Mouse (Mus musculus) spleen, postnatal 4 days (tissue): Measurements from ENCODE around the gene Twsg1.
"Not testable (repeated sequence)": the region's sequence is repeated elsewhere in the genome, so short reads cannot be mapped to it uniquely, and the experiment has no call there.

Experiments
- DNase-seq, 2 experiments: peaks; one replicate each; pipeline ENCODE4 v3.0.0; 2022; ENCODE audit warnings: low spot score in 2 of 2

Twsg1 gene

DNA sequence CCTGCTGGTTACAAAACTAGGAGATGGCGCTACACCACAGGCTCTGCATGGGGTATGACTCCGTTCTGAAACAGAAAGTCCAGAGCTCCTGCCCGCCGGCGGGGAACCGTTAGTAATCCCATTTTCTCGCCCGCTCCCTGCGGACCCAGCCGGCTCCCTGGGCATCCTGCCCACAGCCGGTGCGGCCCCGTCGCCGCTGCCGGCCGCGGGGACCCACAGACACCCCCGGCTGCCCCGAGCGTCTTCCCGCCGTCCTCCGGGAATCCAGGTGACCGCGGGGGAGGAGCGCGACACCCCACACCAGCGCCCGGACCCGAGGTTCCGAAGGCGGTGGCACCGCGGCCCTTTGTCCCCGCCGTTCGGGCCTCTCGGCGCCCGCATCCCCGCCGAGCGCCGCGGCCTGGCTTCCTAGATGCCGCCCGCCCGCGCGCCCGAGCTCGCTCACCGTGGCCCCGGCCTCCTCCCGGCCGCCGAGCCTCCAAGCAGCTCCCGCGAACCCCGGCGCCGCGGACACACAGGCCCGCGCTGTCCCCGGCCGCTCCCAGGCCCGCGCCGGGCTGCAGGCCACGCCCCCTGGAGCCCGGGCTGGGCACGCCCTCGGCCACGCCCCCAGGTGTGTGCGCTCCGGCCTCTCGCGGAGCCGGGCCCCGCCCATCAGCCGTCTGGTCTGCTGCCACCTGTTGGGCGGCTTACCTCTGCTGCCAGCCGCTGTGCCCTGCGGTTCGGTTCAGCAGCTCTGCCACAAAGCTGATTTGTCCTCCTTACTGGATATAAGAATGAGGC is at the start of gene Twsg1:
Gene Twsg1, minus strand, starts transcription at position 605 of the 783 bp plus-strand sequence.
- peak; percentile 98 to 99 for DNase-seq

DNA sequence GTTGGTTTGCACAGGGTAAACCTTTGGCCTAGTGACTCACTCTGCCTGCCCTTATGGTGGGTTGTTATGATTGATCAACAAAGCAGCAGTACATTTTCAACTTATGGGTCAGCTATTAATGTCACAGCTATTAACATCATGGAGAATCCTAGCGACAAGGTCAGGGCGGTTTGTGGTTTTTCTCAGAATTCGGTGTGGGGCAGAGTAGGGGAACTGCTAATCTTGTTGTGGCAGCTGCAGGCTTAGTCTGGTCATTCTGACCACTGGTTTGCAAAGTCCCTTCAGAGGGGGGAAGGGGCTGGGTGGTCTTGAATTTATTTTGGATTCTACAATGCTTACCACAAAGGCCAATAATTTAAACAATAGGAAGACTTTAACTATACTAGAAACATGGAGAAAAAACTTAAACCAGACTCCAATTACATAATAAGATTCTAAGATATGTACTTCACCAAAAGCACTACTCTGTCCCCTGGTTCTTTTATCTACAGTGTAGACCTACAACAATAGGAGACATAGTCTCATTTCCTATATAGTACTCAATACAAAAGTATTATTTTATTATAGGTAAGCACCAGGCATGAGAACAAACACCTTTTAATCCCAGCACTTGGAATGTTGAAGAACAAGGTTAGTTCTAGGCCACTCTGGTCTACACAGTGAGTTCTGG is 37.3 kb upstream of the Twsg1 start:
- peak in 1 of 2 experiments; percentile 26 for DNase-seq

DNA sequence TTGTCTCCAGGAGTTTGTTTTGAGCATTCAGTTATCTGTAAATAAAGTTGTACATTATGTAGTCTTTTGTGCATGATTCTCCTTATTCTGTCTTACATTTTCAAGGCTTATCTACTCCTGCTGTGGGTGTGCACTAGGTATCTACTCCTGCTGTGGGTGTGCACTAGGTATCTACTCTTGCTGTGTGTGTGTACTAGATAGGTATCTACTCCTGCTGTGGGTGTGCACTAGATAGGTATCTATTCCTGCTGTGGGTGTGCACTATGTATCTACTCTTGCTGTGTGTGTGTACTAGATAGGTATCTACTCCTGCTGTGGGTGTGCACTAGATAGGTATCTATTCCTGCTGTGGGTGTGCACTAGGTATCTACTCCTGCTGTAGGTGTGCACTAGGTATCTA is 25.7 kb upstream of the Twsg1 start:
- DNase-seq = not testable (repeated sequence)

DNA sequence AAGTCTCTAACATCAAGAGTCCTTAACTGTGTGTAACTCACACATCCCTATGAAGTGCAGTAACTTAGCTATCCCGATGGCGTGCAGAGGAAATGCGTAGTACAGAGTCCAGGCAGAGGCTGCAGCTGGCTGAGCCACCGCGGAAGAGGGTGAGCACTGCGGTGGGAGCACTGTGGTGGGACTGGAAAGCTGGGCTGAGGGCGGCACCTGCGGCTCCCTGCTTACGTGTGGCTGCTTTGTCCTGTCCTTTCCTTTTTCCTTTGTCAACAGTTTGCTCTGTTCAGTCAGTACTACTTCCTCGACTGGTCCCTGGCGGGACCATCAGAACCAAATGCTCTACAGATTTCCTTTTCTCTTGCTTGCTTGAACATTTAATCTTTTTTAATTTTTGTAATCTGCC is 16.7 kb upstream of the Twsg1 start:
- DNase-seq = no peak

DNA sequence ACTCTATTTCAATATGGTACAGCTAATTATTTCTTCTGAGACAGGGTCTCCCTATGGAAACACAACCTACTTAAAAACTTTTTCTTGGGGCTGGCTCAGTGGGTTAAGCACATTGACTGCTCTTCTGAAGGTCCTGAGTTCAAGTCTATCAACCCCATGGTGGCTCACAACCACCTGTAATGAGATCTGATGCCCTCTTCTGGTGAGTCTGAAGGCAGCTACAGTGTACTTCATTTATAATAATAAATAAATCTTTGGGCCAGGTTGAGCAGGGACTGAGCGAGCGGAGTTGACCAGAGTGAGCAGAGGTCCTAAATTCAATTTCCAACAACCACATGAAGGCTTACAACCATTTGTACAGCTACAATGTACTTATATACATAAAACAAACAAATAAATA is 11.2 kb upstream of the Twsg1 start:
- no peak for DNase-seq

DNA sequence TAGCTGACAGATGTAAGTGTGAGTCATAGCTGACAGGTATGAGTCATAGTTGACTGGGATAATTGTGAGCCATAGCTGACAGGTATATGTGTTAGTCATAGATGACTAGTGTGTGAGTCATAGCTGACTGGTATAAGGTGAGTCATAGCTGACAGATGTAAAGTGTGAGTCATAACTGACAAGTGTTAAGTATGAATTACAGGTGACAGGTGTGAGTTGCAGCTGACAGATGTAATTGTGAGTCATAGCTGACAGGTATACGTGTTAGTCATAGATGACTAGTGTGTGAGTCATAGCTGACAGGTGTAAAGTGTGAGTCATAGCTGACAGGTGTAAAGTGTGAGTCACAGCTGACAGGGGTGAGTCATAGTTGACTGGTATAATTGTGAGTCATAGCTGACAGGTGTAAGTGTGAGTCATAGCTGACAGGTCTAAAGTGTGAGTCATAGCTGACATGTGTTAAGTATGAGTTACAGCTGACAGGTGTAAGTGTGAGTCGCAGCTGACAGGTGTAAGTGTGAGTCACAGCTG is 10.6 kb upstream of the Twsg1 start:
- no peak for DNase-seq

DNA sequence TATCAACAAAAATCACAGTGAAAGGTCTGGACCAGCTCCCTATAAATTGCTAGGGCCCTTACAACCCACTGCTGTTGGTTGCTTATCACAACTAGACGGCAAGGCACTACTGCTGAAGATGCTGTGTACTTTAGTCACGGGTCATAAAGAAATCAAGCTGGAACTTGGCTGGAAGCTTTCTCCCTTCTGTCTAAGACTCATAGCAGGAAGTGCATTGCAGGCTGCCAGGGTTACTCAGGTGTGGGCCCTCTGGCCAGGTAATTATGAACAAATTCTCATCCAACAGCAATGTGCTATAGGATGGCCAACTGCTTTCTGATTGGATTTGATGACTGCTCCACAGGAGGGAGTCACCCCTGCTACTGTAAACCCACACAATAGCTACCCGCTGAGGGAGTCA is 8.0 kb upstream of the Twsg1 start:
- DNase-seq = no peak

DNA sequence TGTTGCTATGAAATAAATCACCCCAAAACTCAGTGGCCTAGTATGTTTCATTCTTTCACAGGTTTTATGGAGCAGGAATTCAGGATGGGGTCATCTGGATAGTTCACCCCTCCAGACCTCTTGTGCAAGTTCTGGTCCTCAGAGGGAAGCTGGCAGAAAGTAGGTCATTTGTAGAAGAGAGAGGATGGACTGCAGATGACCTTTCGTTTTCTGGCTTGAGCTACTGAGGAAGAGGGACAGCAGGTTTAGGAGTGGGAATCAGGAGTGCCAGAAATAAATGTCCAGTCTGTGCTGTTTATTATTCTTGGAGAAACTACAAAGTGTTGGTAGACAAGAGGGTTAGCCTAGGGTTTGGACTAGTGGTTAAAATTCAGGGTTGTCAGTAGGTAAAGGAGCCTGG is 7.3 kb upstream of the Twsg1 start:
- no peak for DNase-seq

DNA sequence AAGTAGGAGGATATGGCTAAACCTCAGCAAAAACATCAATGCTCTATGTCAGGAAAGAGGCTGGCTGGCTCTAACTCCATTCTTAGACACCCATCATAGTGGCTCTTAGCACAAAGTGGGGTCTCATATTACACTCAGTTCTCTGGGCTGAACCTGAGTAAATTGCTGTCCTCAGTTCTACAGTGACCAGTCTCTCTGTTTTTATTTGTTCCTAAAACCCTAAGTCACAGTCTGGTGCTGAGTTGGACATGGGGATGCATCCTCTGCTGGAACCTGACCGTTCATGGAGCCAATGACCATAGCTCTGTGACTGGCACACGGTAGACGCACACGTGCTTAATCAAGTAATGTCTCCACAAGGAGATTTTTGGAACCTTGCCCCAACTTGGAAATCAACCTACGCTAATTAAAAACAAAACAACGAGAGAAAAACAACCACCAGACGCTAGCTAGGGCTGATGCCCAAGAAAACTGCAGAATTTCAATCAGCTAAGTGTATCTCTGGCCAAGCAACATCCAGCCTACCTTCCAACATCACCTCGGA is 6.8 kb upstream of the Twsg1 start:
- no peak for DNase-seq

DNA sequence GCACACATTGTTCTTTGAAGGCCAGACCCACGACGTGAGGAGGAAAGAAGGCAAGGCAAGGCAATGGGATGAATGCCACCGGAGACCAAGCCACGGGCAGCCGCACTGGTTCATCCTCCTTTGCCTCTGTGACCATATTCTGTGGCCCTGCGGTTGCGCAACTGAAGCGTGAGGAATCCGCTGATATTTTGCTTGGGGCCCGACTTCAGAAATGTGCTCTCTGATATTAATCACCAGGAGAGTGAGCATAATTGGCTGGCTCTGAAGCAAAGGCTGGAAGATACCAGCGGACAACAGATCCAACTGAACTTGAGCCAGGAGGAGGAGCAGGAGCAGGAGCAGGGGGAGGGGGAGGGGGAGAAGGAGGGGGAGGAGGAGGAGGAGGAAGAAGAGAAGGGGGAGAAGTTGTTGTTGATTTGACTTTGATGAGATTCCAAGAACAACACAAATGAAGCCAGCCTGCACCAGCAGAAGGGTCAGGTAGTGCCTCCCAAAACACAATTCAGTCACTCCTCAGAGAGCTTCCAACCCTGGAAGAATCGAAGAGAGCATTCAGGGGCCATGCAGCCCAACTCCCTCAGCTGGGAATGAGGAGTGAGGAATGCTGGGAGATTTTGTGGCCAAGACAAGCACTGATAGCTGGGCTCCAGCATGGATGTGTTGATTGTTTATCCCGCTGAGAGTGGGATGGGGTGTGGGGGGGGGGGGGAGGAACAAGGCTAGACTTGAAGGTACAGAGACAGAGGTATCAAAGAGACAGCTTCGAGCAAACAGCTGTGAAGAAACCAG is 6.2 kb upstream of the Twsg1 start:
- no peak for DNase-seq

DNA sequence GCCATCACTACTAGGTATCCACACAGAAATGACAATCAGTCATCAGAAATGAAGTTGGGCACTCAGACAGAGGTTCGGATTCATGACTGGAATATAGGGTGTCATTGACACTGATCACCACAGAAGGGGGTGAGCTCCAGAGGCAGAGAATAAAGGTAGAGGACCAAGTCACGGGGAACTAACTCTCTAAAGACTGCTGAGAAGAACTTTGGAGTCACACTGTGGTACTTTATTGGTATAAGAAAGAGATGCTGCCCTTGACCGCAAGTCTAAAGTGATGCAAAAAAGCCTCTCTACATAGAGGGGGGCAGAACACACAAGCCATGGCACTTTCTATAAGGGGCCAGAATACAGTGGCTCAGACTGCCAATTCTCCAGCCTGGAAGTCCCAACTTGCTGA is 5.1 kb upstream of the Twsg1 start:
- DNase-seq = no peak

DNA sequence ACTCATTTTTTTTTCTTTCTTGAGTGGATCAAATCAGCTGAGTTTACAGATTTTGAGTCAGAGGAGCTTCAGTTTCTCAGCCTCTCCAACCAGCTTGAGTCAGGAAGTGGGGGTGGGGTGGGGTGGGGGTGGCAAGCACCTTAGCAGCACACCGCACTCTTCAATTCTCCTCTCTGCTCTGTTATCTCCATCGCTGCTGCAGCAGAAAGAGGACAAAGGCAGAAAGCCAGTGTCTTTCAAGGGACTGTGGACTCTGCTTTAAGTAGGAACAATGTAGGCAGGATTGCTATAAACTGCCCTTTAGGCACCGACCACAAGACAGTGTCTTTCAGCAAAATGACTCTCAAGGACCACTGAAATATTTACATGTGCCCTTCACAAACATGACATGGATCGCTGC is 2.9 kb upstream of the Twsg1 start:
- DNase-seq = no peak

DNA sequence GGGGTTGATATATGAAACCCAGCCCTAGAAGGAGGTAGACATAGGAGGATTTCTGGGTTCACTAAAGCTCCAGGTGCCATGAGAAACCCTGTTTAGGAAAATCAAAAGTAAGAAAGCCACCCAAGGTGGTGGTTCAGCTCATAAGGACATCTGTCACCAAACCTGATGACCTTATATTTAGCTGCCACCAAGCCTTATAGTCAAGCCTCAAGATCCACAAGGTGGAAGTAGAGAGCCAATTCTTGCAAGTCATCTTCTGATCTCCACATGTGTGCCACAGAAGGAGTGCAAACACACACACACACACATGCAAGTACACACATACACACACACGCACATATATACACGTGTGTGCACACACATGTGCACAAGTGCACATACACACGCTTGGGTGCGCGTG is 1.1 kb upstream of the Twsg1 start:
- DNase-seq = no peak

DNA sequence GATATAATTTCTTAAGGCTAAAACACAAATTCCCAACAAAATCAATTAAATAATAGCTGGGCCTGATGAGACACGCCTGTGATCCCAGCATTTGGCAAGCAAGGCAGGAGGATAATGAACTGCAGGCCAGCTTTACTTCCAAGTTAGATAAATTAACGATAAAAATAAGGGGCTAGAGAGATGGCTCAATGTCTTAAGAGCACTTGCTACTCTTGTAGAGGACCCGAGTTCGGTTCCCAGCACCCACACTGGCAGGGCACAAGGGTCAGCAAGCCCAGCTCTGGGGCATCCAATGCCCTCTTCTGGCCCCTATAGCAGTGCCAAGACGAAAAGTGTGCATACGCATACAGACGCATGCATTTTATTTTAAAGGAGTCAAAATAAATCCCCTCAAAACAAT is 843 bp downstream of the Twsg1 start:
- no peak for DNase-seq

DNA sequence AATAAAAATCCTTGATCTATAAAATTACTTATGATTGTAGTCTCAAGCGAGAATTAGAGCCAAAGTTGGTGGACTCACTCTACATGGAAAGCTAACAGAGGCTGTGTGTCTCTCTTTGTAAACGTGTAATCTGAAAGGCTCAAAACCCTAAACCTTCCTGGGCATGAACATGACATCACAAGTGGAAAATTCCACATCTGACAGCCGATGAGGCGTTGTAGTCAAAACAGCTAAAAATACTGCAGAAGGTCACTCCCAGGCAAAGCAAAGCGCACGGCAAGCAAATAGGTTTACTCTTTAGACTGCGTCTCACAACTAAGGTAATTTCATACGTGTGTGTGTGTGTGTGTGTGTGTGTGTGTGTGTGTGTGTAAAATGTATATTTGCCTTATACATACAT is 3.7 kb downstream of the Twsg1 start:
- no peak for DNase-seq

DNA sequence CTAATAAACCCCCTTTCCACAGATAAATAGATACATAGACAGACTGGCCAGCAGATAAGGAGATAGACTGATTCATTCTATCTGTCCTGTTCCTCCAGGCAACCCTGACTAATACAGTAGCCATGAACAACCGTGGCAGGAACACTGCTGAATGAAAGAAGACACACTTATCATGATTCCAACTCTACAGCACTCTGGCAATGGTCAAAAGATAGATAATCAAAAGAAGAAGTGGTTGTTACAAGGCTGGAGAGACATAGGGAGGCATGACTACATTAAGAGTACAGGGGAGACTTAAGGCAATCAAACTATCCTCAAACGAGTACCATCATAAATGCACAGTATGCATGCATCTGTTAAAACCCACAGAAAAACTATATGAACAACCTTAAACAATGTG is 5.6 kb downstream of the Twsg1 start:
- no peak for DNase-seq

DNA sequence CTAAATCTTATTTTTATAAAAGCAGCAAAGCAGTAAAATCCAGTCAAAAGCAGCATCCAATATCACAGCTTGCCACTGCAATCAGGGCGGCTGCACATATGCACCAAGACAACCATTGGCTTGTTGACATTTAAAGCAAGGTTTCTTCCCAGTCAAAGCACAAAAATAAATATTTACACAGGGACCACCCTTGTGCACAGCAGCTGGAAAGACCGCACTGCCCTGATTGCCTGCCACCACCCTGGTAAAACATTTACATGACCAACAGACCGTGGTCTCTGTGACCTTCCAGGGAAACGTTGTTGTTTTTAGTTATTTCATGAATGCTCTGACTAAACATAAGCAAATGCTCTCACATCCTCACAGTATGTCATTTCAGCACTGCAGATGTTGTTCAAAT is 8.6 kb downstream of the Twsg1 start:
- DNase-seq = no peak

DNA sequence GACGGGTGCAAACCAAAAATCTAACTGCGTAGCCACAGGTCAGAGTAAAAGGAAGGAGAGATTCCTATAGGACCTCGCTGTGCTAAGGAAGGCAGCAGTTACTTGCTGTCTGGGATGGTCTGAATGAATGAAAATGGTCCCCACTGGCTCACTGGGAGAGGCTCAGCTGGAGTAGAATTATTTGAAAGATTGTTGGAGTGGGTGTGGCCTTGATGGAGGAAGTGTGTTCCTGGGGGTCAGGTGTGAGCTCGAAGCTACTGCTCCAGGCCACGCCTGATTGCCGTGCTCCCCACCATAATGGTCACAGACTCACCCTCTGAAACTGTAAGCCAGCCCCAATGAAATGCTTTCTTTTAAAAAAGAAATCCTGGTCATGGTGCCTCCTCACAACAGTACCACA is 9.8 kb downstream of the Twsg1 start:
- no peak for DNase-seq

DNA sequence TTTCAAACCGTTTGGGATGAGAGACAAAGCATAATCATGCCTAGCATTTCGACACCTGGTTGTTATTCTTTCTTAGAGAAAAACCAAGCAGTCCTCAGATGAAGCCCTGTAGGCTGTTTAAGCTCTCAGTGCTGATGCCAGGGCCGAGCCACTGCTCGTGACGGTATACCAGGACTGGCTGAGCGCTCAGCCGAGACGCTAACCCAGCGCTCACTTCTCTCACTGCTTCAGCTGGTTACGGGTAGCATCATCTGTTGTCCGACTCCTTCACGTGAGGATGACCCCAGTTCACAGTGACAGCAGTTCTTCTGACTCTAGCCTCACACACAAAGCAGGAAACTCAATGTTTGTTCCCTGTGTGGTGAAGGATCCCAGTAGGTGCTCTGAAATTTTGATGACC is 10.8 kb downstream of the Twsg1 start:
- no peak for DNase-seq

DNA sequence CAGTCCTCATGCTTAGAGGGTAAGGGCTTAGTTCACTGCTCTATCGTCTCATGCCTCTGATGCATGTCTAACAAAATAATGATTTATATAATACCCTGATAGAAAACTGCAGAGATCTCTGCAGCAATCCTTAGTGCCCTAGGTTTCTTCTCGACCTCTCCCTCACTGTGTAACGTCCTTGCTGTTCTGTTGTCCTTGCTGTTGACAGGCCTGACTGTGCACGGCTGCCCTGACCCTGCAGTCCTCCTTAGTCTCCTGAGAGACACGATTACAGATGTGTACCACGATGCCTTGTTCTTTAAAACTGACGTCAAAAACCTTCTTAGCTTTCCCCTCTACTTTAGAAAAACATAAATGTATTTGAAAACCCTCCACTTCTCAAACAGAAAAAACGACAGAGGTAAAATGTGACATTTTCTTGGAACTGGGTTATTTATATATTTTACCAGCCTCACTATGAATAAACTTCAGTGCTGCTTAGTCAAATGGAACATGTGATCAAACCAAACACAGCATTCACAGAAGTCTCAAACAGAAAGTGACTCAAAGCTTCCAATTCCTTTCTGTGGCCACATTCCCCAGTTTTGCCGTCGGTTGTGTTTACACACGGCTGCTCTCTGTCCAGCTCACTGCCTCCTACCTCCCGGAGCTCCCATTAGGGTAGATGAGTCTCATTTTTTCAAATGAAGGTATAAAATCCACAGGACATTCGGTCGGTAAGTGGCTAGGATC is 11.4 kb downstream of the Twsg1 start:
- no peak for DNase-seq

DNA sequence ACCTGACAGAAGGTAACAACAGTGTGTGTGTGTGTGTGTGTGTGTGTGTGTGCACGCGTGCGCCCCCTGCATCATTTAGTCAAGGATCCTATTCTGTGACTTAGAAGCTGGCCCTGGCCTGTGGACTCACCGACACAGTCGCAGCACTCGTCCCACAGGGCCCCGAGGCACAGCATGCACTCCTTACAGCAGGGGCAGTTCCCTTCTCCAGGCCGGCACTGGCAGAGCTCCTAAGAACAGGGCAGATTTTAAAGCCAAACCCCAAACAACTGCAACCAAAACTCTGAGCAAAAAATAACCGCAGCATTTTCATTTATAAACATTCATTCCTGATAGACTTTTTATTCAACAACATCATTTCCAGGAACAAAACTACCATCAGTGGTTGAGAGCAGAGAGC is 13.4 kb downstream of the Twsg1 start:
- DNase-seq = no peak

DNA sequence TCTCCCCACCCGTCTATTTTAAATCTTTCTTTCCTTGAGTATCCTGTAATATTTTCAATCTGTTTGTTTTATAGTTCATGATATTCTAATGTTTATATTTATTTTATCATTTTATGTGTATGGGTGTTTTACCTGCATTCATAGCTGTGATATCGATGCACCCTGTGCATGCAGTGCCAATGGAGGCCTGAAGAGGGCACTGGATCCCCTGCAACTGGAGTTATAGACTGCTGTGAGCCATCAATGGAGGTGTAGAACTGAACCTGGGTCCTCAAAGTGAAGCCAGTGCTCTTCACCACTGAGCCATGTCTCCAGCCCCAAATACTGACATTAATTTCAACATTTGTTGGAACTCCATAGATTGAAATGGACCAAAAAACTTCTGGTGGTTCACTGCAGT is 17.3 kb downstream of the Twsg1 start:
- no peak for DNase-seq
